Mouse (Mus musculus): ENCODE results near the gene Tssk3. TPM values are rescaled to one million over a fixed set of nuclear protein-coding genes. Genes with fewer than 3 reads are reported as not detected.
"Not testable (repeated sequence)": the region's sequence is repeated elsewhere in the genome, so short reads cannot be mapped to it uniquely, and the experiment has no call there.

Tssk3 gene
- polyA plus RNA-seq, 1 experiment from 2014 or later: not detected

DNA sequence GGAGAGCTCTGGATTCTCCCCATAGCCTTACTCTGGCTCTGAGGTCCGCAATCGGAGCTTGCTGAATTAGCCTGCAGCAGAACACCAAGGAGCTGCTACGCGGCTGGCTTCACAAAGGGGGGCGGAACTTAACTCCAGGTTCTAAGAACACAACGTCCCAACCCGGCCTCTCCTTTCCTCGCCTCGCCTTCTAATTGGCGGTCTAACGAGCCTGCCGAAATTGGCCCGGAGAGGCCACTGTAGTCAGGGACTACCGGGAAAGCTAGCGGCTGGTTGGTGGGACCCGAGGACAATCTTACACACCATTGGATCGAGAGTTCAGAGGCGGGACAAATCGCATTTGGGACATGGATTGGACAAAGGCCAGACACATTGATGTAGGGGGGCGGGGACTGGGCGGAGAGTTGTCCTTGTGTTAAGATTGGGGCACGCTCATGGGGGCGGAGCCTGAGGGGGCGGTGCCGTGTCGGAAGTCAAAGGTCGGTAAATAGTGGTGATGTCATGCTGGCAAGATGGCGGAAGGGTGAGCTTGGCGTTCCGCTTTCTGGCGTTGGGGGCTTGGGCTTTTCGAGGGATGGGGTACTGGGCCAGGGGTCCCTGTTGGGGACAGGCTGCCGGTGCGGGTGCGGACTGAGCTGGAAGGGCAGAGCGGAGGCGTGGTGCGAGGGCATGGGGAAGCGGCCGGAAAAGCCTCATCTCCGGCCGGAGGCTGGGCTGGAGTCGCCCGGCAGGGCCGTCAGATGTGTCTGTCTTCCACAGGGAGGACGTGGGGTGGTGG lies 29.4 kb downstream of the Tssk3 start, which contains the start of gene Bsdc1:
Gene Bsdc1 (plus strand): TSS at position 399 of the 778 bp plus-strand sequence.
- DNase-seq (ENCODE audit: low spot score) (peak; percentile 100), ATAC-seq (replicated peaks; ENCODE audit: low FRiP score) (peak; percentile 99)
- Histone ChIP-seq H3K36me3 (ENCODE audit: control insufficient read depth, insufficient read depth, low read length) (no peaks in the 10 kb centered on the region), H3K4me3 (ENCODE audit: low read depth, low read length) (peak within 1 kb of the TSS; percentile 93), H3K27ac (ENCODE audit: low read depth, low read length) (peak within 1 kb of the TSS; percentile 81), H3K9me3 (ENCODE audit: control insufficient read depth, low read length) (no peaks in the 10 kb centered on the region), H3K4me1 (replicated peaks; ENCODE audit: control insufficient read depth, insufficient read depth, low read length) (peaks cover 6% of the 10 kb centered on the region), H3K9ac (ENCODE audit: low read length) (peak within 1 kb of the TSS; percentile 75), H3K27me3 (ENCODE audit: control insufficient read depth, insufficient read depth, low read length) (no peaks in the 10 kb centered on the region), H3K4me2 (ENCODE audit: low read depth, low read length, severe bottlenecking) (peak within 1 kb of the TSS; percentile 81)
- WGBS: under 1% methylated on average over 46 of the region's 46 CpGs

DNA sequence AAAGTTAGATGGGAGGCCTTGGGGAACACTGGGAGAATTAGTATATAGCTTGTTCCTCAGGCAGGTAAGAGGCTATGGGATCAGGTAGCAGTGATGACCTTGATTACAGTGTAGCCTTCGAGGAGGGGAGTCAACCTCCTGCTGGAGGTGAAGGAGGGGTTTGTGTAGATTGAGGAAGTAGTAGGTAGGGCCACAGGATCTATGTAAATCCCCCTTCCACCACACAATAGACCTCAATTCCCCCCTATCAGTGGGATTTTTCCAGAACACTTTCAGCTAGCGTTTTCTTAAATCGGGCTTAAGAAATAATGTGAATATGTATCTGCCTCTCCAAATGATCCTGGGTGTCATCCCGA lies 30.0 kb downstream of the Tssk3 start:
- H3K4me2 ChIP-seq (ENCODE audit: low read depth, low read length, severe bottlenecking): peak overlapping the region; percentile 67
- H3K27ac ChIP-seq (ENCODE audit: low read depth, low read length): peak overlapping the region; percentile 81
- 0% methylated on average over 4 of the region's 4 CpGs for WGBS
- H3K9ac ChIP-seq (ENCODE audit: low read length): peak overlapping the region; percentile 69
- no peaks in the 10 kb centered on the region for H3K36me3 ChIP-seq (ENCODE audit: control insufficient read depth, insufficient read depth, low read length)
- H3K9me3 ChIP-seq (ENCODE audit: control insufficient read depth, low read length): no peaks in the 10 kb centered on the region
- H3K4me3 ChIP-seq (ENCODE audit: low read depth, low read length): peak overlapping the region; percentile 93
- peaks cover 6% of the 10 kb centered on the region for H3K4me1 ChIP-seq (replicated peaks; ENCODE audit: control insufficient read depth, insufficient read depth, low read length)
- no peaks in the 10 kb centered on the region for H3K27me3 ChIP-seq (ENCODE audit: control insufficient read depth, insufficient read depth, low read length)
- ATAC-seq (replicated peaks; ENCODE audit: low FRiP score) (peak; percentile 22; the same call in 1 of the 2 replicates), DNase-seq (ENCODE audit: low spot score) (no peak)

DNA sequence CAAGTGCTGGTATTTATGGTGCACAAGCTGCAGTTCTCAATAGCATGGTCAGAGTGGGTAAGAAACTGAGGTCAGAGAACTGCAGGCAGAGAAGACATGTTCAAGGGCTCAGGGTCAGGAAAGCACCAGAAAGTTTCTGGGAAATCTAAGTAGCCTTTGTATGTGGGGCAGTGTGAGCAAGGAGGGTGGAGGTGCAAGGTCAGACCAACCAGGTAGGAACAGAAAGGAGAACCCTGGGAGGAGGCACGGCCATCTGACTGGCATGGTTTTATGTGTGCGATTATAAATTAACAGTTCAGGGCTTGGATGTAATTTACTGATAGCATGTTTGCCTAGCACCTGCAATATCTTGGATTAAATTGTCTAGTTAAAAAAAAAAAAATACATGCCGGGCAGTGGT lies 31.1 kb downstream of the Tssk3 start:
- no peak for ATAC-seq (replicated peaks; ENCODE audit: low FRiP score)
- H3K27ac ChIP-seq (ENCODE audit: low read depth, low read length): no peak overlapping the region
- no peaks in the 10 kb centered on the region for H3K36me3 ChIP-seq (ENCODE audit: control insufficient read depth, insufficient read depth, low read length)
- no peak overlapping the region for H3K4me3 ChIP-seq (ENCODE audit: low read depth, low read length)
- H3K9ac ChIP-seq (ENCODE audit: low read length): no peak overlapping the region
- DNase-seq (ENCODE audit: low spot score): no peak
- no peaks in the 10 kb centered on the region for H3K9me3 ChIP-seq (ENCODE audit: control insufficient read depth, low read length)
- H3K4me1 ChIP-seq (replicated peaks; ENCODE audit: control insufficient read depth, insufficient read depth, low read length): peaks cover 6% of the 10 kb centered on the region
- H3K27me3 ChIP-seq (ENCODE audit: control insufficient read depth, insufficient read depth, low read length): no peaks in the 10 kb centered on the region
- no peak overlapping the region for H3K4me2 ChIP-seq (ENCODE audit: low read depth, low read length, severe bottlenecking)
- WGBS: 93% methylated on average over 3 of the region's 3 CpGs

DNA sequence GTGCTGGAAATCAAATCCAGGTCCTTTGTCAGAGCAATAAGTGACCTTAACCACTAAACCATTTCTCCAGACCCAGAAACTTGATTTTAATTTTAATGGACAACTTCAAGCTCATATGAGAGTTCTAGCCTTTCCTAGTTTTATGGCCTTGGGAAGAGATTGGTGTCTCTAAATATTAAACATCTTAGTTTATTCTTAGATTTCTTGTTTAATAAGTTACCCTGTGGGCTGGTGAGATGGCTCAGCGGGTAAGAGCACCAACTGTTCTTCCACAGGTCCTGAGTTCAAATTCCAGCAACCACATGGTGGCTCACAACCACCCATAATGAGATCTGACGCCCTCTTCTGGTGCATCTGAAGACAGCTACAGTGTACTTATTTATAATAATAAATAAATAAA lies 33.5 kb downstream of the Tssk3 start:
- 79% methylated on average over 2 of the region's 2 CpGs for WGBS
- not testable (repeated sequence) for H3K4me1 ChIP-seq (replicated peaks; ENCODE audit: control insufficient read depth, insufficient read depth, low read length); H3K4me3 ChIP-seq (ENCODE audit: low read depth, low read length); H3K9ac ChIP-seq (ENCODE audit: low read length); H3K4me2 ChIP-seq (ENCODE audit: low read depth, low read length, severe bottlenecking); H3K9me3 ChIP-seq (ENCODE audit: control insufficient read depth, low read length); DNase-seq (ENCODE audit: low spot score); H3K27ac ChIP-seq (ENCODE audit: low read depth, low read length); H3K36me3 ChIP-seq (ENCODE audit: control insufficient read depth, insufficient read depth, low read length); ATAC-seq (replicated peaks; ENCODE audit: low FRiP score); H3K27me3 ChIP-seq (ENCODE audit: control insufficient read depth, insufficient read depth, low read length)

DNA sequence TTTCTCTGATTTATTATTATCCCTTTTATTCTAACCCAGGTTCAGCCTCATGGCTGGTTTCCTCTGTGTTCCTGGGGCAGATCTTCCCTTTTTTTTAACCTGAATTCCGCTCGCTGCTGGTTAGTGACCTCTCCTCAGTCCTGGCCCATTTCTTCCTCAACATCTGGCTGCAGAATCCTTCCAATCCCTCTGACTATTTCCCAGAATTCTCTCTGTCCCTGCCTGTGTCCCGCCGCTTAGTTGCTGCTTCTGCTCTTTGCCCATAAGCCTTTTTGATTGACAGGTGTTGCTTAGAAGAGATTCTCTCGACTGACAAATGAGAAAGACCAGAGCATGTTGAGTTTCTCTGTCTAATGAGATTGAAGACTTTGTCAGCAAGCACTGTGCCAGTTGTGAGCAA lies 34.7 kb downstream of the Tssk3 start:
- 0 out of 2 replicates have a peak, but pooled peaks cover 2% of the 10 kb centered on the region for H3K4me1 ChIP-seq (replicated peaks; ENCODE audit: control insufficient read depth, insufficient read depth, low read length)
- H3K27ac ChIP-seq (ENCODE audit: low read depth, low read length): no peak overlapping the region
- WGBS: 55% methylated on average over 5 of the region's 5 CpGs
- H3K4me2 ChIP-seq (ENCODE audit: low read depth, low read length, severe bottlenecking): no peak overlapping the region
- no peaks in the 10 kb centered on the region for H3K36me3 ChIP-seq (ENCODE audit: control insufficient read depth, insufficient read depth, low read length)
- no peaks in the 10 kb centered on the region for H3K27me3 ChIP-seq (ENCODE audit: control insufficient read depth, insufficient read depth, low read length)
- no peak for DNase-seq (ENCODE audit: low spot score)
- no peaks in the 10 kb centered on the region for H3K9me3 ChIP-seq (ENCODE audit: control insufficient read depth, low read length)
- no peak overlapping the region for H3K9ac ChIP-seq (ENCODE audit: low read length)
- H3K4me3 ChIP-seq (ENCODE audit: low read depth, low read length): no peak overlapping the region
- ATAC-seq (replicated peaks; ENCODE audit: low FRiP score): no peak

DNA sequence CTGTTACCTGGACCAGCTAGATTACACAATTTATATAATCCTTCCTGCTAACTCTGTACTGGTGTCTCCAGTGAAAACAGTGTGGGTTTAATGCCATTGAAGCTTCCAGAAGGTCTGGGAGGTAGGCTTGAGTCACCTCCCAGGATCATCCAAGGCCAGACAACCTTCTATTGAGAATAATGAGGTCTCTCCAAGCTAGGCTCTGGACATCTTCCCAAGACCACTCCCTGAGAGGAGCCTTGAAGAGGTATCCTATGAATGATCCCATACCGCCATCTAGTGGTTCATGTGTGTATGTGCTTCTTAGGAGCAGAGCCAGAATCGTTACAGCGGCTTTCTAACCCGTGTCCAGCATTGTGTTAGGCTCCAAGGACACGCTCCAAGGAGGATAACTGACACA lies 35.6 kb downstream of the Tssk3 start:
- DNase-seq (ENCODE audit: low spot score) (peak; percentile 69), ATAC-seq (replicated peaks; ENCODE audit: low FRiP score) (peak; percentile 58)
- Histone ChIP-seq H3K4me3 (ENCODE audit: low read depth, low read length) (no peak overlapping the region), H3K9ac (ENCODE audit: low read length) (no peak overlapping the region), H3K27me3 (ENCODE audit: control insufficient read depth, insufficient read depth, low read length) (no peaks in the 10 kb centered on the region), H3K9me3 (ENCODE audit: control insufficient read depth, low read length) (no peaks in the 10 kb centered on the region), H3K36me3 (ENCODE audit: control insufficient read depth, insufficient read depth, low read length) (no peaks in the 10 kb centered on the region), H3K4me1 (replicated peaks; ENCODE audit: control insufficient read depth, insufficient read depth, low read length) (no peaks in the 10 kb centered on the region), H3K4me2 (ENCODE audit: low read depth, low read length, severe bottlenecking) (no peak overlapping the region), H3K27ac (ENCODE audit: low read depth, low read length) (no peak overlapping the region)
- WGBS: 3% methylated on average over 5 of the region's 5 CpGs

DNA sequence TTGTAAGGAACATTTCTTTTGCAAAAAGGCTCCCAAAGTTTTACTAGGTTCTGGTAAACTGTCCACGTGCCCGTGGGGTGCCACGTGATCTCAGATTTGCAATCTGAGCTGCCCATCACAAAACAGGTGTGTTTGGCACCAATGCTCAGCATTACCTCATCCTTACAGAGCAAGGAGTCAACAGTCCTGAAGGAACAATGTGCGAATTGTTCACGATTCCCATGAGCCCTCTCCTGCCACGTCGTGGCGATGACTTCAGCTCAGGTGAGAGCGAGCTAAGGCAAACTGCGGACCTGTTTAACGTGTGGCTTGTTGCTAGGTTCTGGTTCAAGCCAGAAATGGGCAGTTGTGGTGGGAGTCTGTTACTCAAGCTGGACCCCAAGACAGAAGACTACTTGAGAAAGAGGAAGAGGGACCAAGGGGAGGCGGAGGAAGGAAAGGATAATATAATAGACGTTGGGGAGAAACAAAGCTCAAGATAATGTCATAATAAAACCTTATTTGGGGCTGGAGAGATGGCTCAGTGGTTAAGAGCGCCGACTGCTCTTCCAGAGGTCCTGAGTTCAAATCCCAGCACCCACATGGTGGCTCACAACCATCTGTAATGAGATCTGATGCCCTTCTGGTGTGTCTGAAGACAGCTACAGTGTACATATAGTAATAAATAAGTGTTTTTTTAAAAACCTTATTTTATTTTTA lies 39.2 kb downstream of the Tssk3 start:
- Histone ChIP-seq H3K27ac (ENCODE audit: low read depth, low read length) (no peak overlapping the region), H3K27me3 (ENCODE audit: control insufficient read depth, insufficient read depth, low read length) (no peaks in the 10 kb centered on the region), H3K4me3 (ENCODE audit: low read depth, low read length) (no peak overlapping the region), H3K4me2 (ENCODE audit: low read depth, low read length, severe bottlenecking) (no peak overlapping the region), H3K36me3 (ENCODE audit: control insufficient read depth, insufficient read depth, low read length) (no peaks in the 10 kb centered on the region), H3K9ac (ENCODE audit: low read length) (no peak overlapping the region), H3K9me3 (ENCODE audit: control insufficient read depth, low read length) (no peaks in the 10 kb centered on the region), H3K4me1 (replicated peaks; ENCODE audit: control insufficient read depth, insufficient read depth, low read length) (no peaks in the 10 kb centered on the region)
- no peak for ATAC-seq (replicated peaks; ENCODE audit: low FRiP score)
- 88% methylated on average over 15 of the region's 15 CpGs for WGBS
- DNase-seq (ENCODE audit: low spot score): no peak

DNA sequence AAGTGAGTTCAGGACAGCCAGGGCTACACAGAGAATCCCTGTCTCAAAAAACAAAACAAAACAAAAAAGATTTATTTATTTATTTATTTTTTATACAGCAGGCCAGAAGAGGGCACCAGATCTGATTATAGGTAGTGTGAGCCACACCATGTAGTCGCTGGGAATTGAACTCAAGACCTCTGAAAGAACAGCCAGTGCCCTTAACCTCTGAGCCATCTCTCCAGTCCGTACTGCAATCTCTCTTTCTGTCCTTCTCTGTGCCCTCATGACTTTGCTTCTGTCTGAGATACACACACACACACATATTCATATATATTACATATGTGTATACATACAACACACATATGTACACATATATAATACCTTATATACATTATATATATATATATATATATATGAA lies 40.0 kb downstream of the Tssk3 start:
- no peak for ATAC-seq (replicated peaks; ENCODE audit: low FRiP score)
- Histone ChIP-seq H3K9ac (ENCODE audit: low read length) (no peak overlapping the region), H3K4me2 (ENCODE audit: low read depth, low read length, severe bottlenecking) (no peak overlapping the region), H3K27me3 (ENCODE audit: control insufficient read depth, insufficient read depth, low read length) (no peaks in the 10 kb centered on the region), H3K36me3 (ENCODE audit: control insufficient read depth, insufficient read depth, low read length) (no peaks in the 10 kb centered on the region), H3K9me3 (ENCODE audit: control insufficient read depth, low read length) (no peaks in the 10 kb centered on the region), H3K4me3 (ENCODE audit: low read depth, low read length) (no peak overlapping the region), H3K4me1 (replicated peaks; ENCODE audit: control insufficient read depth, insufficient read depth, low read length) (no peaks in the 10 kb centered on the region), H3K27ac (ENCODE audit: low read depth, low read length) (no peak overlapping the region)
- DNase-seq (ENCODE audit: low spot score): no peak
- WGBS: 84% methylated on average over 2 of the region's 2 CpGs

All from forebrain, embryonic 11.5 days (tissue).